Mouse (Mus musculus): ENCODE measurements around the gene Gm31371.
"Not testable (repeated sequence)": the region's sequence is repeated elsewhere in the genome, so short reads cannot be mapped to it uniquely, and the experiment has no call there.

DNA sequence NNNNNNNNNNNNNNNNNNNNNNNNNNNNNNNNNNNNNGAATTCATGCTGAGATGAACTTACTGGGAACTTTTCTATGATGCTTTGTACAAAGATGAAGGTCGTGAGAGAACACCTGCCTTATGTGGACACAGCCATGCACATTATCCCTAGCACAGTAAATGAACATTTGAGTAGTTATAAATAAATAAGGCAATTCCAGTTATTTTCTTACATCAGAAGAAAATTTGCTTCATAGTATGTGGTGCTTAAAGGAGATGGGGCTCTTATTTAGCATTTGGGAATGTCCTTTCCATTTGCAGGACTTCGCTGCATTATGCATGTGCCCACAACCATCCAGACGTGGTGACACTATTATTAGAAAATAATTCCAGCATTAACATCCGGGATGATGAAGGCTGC, at the start of gene Gm31371:
- TF ChIP-seq CTCF (IDR thresholded peaks at IDR 0.05; ENCODE audit: low read depth, low read length); TAL1 (conservative IDR thresholded peaks at IDR 0.05; ENCODE audit: low read depth, low read length): not testable (repeated sequence)
